Mouse (Mus musculus): ENCODE measurements at regions not wholly inside any gene's neighbourhood (a gene's known extent, or its start where the extent isn't known, plus 50 kb on each side); places are given as distances from the start of the nearest gene placed in this dataset.

GRCm38 (mm10) chr5:119265149-119265890 lies 405.1 kb upstream of the Tbx3 start:
- 0 out of 2 replicates have a peak, but pooled peaks cover 4% of the 10 kb centered on the region for H3K27me3 ChIP-seq (replicated peaks; ENCODE audit: low read depth, poor library complexity, severe bottlenecking)
- H3K27ac ChIP-seq (replicated peaks), result peak overlapping the region; percentile 51; the same call in 1 of the 2 replicates
- H3K9me3 ChIP-seq, result peaks cover 4% of the 10 kb centered on the region; the same call in 1 of the 2 replicates
- peaks cover 8% of the 10 kb centered on the region for H3K4me1 ChIP-seq
- 76% methylated on average over 20 of the region's 20 CpGs for WGBS
- no peak for DNase-seq (ENCODE audit: low spot score)
- no peak overlapping the region for H3K4me3 ChIP-seq
- H3K36me3 ChIP-seq (replicated peaks), result no peaks in the 10 kb centered on the region

- H3K36me3 ChIP-seq (replicated peaks), result no peaks in the 10 kb centered on the region
- H3K27me3 ChIP-seq (replicated peaks; ENCODE audit: low read depth, poor library complexity, severe bottlenecking), result 0 out of 2 replicates have a peak, but pooled peaks cover 4% of the 10 kb centered on the region
- no peak overlapping the region for H3K4me3 ChIP-seq
- H3K9me3 ChIP-seq, result peaks cover 4% of the 10 kb centered on the region; the same call in 1 of the 2 replicates
- 82% methylated on average over 26 of the region's 26 CpGs for WGBS
- H3K27ac ChIP-seq (replicated peaks), result no peak overlapping the region; the same call in 1 of the 2 replicates
- peak; percentile 39 for DNase-seq (ENCODE audit: low spot score)
- H3K4me1 ChIP-seq, result peaks cover 9% of the 10 kb centered on the region; the same call in 1 of the 2 replicates
These were observed 399.1 kb upstream of the Tbx3 start for GRCm38 (mm10) chr5:119271234-119271852.

GRCm38 (mm10) chr5:119273203-119273602 lies 397.3 kb upstream of the Tbx3 start:
- Histone ChIP-seq H3K36me3 (replicated peaks) (no peaks in the 10 kb centered on the region), H3K27ac (replicated peaks) (no peak overlapping the region), H3K9me3 (no peaks in the 10 kb centered on the region; the same call in 1 of the 2 replicates), H3K4me1 (peaks cover 9% of the 10 kb centered on the region; the same call in 1 of the 2 replicates), H3K4me3 (no peak overlapping the region), H3K27me3 (replicated peaks; ENCODE audit: low read depth, poor library complexity, severe bottlenecking) (0 out of 2 replicates have a peak, but pooled peaks cover 2% of the 10 kb centered on the region)
- no peak for DNase-seq (ENCODE audit: low spot score)
- 87% methylated on average over 7 of the region's 7 CpGs for WGBS

GRCm38 (mm10) chr5:119273615-119274014 lies 396.9 kb upstream of the Tbx3 start:
- Histone ChIP-seq H3K4me1 (peaks cover 9% of the 10 kb centered on the region; the same call in 1 of the 2 replicates), H3K4me3 (no peak overlapping the region), H3K9me3 (no peaks in the 10 kb centered on the region; the same call in 1 of the 2 replicates), H3K27ac (replicated peaks) (no peak overlapping the region), H3K27me3 (replicated peaks; ENCODE audit: low read depth, poor library complexity, severe bottlenecking) (0 out of 2 replicates have a peak, but pooled peaks cover 3% of the 10 kb centered on the region), H3K36me3 (replicated peaks) (no peaks in the 10 kb centered on the region)
- DNase-seq (ENCODE audit: low spot score), result no peak
- 82% methylated on average over 3 of the region's 3 CpGs for WGBS

- no peaks in the 10 kb centered on the region for H3K36me3 ChIP-seq (replicated peaks)
- 84% methylated on average over 7 of the region's 7 CpGs for WGBS
- H3K4me3 ChIP-seq, result no peak overlapping the region
- H3K4me1 ChIP-seq, result peaks cover 9% of the 10 kb centered on the region; the same call in 1 of the 2 replicates
- H3K27ac ChIP-seq (replicated peaks), result 0 out of 2 replicates have a peak overlapping the region, but pooled peaks have one; percentile 8
- no peak for DNase-seq (ENCODE audit: low spot score)
- 0 out of 2 replicates have a peak, but pooled peaks cover 3% of the 10 kb centered on the region for H3K27me3 ChIP-seq (replicated peaks; ENCODE audit: low read depth, poor library complexity, severe bottlenecking)
- no peaks in the 10 kb centered on the region; the same call in 1 of the 2 replicates for H3K9me3 ChIP-seq
These were observed 395.5 kb upstream of the Tbx3 start for GRCm38 (mm10) chr5:119274817-119275494.

GRCm38 (mm10) chr5:119280146-119280545 lies 390.3 kb upstream of the Tbx3 start:
- H3K36me3 ChIP-seq (replicated peaks), result no peaks in the 10 kb centered on the region
- WGBS, result 87% methylated on average over 6 of the region's 6 CpGs
- H3K27ac ChIP-seq (replicated peaks), result no peak overlapping the region
- H3K27me3 ChIP-seq (replicated peaks; ENCODE audit: low read depth, poor library complexity, severe bottlenecking), result 0 out of 2 replicates have a peak, but pooled peaks cover 3% of the 10 kb centered on the region
- H3K4me3 ChIP-seq, result no peak overlapping the region
- DNase-seq (ENCODE audit: low spot score), result no peak
- 0 out of 2 replicates have a peak, but pooled peaks cover 4% of the 10 kb centered on the region for H3K9me3 ChIP-seq
- no peaks in the 10 kb centered on the region for H3K4me1 ChIP-seq

- H3K4me1 ChIP-seq, result peaks cover 13% of the 10 kb centered on the region; the same call in 1 of the 2 replicates
- no peaks in the 10 kb centered on the region for H3K36me3 ChIP-seq (replicated peaks)
- H3K27ac ChIP-seq (replicated peaks), result no peak overlapping the region
- no peak overlapping the region for H3K4me3 ChIP-seq
- 83% methylated on average over 5 of the region's 5 CpGs for WGBS
- peaks cover 31% of the 10 kb centered on the region for H3K27me3 ChIP-seq (replicated peaks; ENCODE audit: low read depth, poor library complexity, severe bottlenecking)
- no peaks in the 10 kb centered on the region for H3K9me3 ChIP-seq
- DNase-seq (ENCODE audit: low spot score), result no peak
These were observed 380.7 kb upstream of the Tbx3 start for GRCm38 (mm10) chr5:119289808-119290207.

- H3K36me3 ChIP-seq (replicated peaks), result no peaks in the 10 kb centered on the region
- no peak for DNase-seq (ENCODE audit: low spot score)
- WGBS, result 71% methylated on average over 9 of the region's 9 CpGs
- peaks cover 31% of the 10 kb centered on the region for H3K27me3 ChIP-seq (replicated peaks; ENCODE audit: low read depth, poor library complexity, severe bottlenecking)
- no peaks in the 10 kb centered on the region for H3K9me3 ChIP-seq
- H3K27ac ChIP-seq (replicated peaks), result no peak overlapping the region
- H3K4me3 ChIP-seq, result no peak overlapping the region
- peaks cover 10% of the 10 kb centered on the region; the same call in 1 of the 2 replicates for H3K4me1 ChIP-seq
These were observed 378.1 kb upstream of the Tbx3 start for GRCm38 (mm10) chr5:119292323-119292722.

GRCm38 (mm10) chr5:119292889-119293288 lies 377.6 kb upstream of the Tbx3 start:
- no peak overlapping the region for H3K4me3 ChIP-seq
- no peaks in the 10 kb centered on the region for H3K36me3 ChIP-seq (replicated peaks)
- no peak overlapping the region for H3K27ac ChIP-seq (replicated peaks)
- no peaks in the 10 kb centered on the region for H3K9me3 ChIP-seq
- H3K4me1 ChIP-seq, result peaks cover 10% of the 10 kb centered on the region; the same call in 1 of the 2 replicates
- DNase-seq (ENCODE audit: low spot score), result no peak
- WGBS, result 88% methylated on average over 1 of the region's 1 CpGs
- H3K27me3 ChIP-seq (replicated peaks; ENCODE audit: low read depth, poor library complexity, severe bottlenecking), result peaks cover 25% of the 10 kb centered on the region

- H3K36me3 ChIP-seq (replicated peaks), result no peaks in the 10 kb centered on the region
These were observed 371.2 kb upstream of the Tbx3 start for GRCm38 (mm10) chr5:119299311-119299710.

GRCm38 (mm10) chr5:119300106-119300505 lies 370.4 kb upstream of the Tbx3 start:
- Histone ChIP-seq H3K4me1 (peaks cover 39% of the 10 kb centered on the region), H3K4me3 (no peak overlapping the region), H3K36me3 (replicated peaks) (no peaks in the 10 kb centered on the region), H3K27ac (replicated peaks) (no peak overlapping the region; the same call in 1 of the 2 replicates), H3K9me3 (no peaks in the 10 kb centered on the region), H3K27me3 (replicated peaks; ENCODE audit: low read depth, poor library complexity, severe bottlenecking) (peaks cover 47% of the 10 kb centered on the region)
- 34% methylated on average over 7 of the region's 7 CpGs for WGBS
- no peak for DNase-seq (ENCODE audit: low spot score)

More at GRCm38 (mm10) chr5:119299311-119299710, 371.2 kb upstream of the Tbx3 start:
- peaks cover 32% of the 10 kb centered on the region for H3K4me1 ChIP-seq
- H3K27me3 ChIP-seq (replicated peaks; ENCODE audit: low read depth, poor library complexity, severe bottlenecking), result peaks cover 47% of the 10 kb centered on the region
- 77% methylated on average over 3 of the region's 3 CpGs for WGBS
- H3K9me3 ChIP-seq, result no peaks in the 10 kb centered on the region
- no peak for DNase-seq (ENCODE audit: low spot score)
- no peak overlapping the region for H3K27ac ChIP-seq (replicated peaks)
- H3K4me3 ChIP-seq, result no peak overlapping the region

- Histone ChIP-seq H3K9me3 (no peaks in the 10 kb centered on the region), H3K4me3 (no peak overlapping the region), H3K27ac (replicated peaks) (no peak overlapping the region), H3K4me1 (peaks cover 39% of the 10 kb centered on the region), H3K27me3 (replicated peaks; ENCODE audit: low read depth, poor library complexity, severe bottlenecking) (peaks cover 52% of the 10 kb centered on the region), H3K36me3 (replicated peaks) (no peaks in the 10 kb centered on the region)
- 26% methylated on average over 5 of the region's 5 CpGs for WGBS
- peak; percentile 35 for DNase-seq (ENCODE audit: low spot score)
These were observed 368.9 kb upstream of the Tbx3 start for GRCm38 (mm10) chr5:119301539-119301938.
